Mouse (Mus musculus): ENCODE results near the gene Mllt3. TPM values are rescaled to one million over a fixed set of nuclear protein-coding genes. Genes with fewer than 3 reads are reported as not detected.

Mllt3 gene
- total RNA-seq, 4 experiments from 2014 or later: 46.6 to 65.1 (median 57.3) TPM

DNA sequence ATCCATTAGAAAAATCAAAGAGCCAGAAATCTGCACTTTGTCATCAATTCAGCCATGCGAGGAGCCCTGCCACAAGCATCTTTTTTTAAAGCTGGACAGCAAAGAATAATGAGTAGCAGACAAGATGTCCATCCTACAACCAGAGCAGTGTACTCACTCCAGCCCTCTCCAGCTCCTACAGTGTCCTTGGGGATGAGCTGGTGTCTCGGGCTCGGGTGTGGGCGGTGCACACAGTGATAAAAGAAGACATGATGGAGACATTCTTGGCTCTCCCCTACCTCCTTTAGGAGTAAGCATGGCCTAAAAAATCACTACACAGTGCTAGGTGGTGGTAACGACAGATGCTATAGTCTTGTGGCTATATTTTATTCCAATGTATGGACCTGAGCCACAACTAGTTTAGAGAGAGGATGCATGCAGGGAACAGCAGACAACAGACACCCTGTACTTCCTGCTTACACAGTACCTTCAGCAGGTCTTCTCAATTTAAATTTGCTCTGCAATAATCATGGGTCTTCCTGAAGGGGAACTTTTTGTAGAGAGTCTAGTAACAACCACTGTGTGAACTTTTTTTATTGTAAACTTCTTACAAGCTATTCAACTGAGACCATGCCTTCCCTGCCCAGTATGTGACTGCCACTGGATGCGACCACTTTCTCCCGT, 78.6 kb downstream of the Mllt3 start:
- no peak for DNase-seq (ENCODE audit: low spot score in 2 of 2)

DNA sequence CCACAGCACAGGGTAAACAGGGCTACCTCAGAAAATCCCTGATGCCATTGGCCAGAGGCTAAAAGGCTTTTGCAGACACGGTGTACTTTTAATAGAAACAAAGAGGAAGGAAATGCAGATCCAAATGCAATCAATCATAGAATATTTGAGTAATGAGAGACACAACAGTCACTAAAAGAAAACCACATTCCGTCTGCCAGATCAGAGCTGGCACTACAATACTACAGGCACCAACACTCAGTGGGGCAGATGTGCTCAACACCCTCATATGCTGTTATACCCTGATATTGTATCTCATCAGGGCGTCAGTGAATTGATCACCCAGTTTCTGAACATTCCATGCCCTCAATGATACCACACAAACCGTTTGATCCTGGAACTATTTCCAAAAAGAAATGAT, 79.4 kb downstream of the Mllt3 start:
- no peak for DNase-seq (ENCODE audit: low spot score in 2 of 2)

DNA sequence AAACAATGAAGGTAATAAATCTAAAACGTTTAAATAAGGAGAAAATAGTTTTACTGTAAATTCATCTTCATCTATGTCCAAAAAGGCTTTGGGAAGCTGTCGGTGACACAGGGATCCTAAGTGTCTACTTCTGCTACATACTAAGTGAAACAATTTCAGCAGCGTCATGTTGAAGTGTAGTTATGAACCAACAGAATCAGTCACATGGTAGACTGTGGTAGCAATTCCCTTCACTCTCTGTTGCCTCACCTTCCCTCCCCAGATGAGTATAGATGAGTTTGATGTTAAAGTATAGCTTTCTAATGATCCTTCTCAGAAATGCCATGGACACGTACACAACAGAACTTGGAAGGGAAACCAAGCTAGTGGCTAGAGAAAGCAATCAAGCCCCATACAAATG, 79.9 kb downstream of the Mllt3 start:
- no peak for DNase-seq (ENCODE audit: low spot score in 2 of 2)

DNA sequence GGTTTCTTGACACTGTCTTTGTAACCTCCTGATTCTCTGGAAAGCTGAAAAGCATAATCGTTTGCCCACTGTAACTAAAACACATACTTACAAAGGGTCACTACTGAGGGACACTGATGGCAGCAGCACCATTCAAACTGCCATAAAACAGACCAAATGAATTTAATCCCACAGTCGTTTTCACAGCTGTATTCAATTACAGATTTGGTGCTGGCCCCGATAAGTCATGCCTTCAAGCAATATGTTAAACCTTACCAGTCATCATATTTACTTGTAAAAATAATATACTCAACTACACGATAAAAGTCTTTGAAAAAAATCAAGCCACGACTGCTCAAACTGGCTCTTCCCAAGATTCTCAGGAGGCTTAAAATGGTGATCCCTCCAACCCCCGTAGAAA, 83.7 kb downstream of the Mllt3 start:
- DNase-seq (ENCODE audit: low spot score in 2 of 2): no peak

DNA sequence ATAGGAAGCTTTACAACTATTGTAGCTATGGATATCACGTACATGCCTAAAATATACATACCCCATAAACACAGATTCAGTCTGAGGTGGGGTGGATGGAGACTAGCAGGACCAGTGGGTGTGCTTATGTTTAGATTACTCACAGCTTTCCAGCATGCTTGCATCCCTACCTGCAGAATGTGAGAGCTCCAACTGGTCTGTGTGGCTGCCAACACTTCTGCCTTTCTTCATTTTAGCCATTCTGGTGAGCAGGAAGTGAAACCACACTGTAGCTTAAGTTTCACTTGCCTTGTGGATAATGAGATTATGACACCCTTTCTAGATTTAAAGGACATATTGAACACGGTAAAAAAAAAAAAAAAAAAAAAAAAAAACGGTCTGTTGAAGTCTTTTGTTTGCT, 88.8 kb downstream of the Mllt3 start:
- no peak for DNase-seq (ENCODE audit: low spot score in 2 of 2)

DNA sequence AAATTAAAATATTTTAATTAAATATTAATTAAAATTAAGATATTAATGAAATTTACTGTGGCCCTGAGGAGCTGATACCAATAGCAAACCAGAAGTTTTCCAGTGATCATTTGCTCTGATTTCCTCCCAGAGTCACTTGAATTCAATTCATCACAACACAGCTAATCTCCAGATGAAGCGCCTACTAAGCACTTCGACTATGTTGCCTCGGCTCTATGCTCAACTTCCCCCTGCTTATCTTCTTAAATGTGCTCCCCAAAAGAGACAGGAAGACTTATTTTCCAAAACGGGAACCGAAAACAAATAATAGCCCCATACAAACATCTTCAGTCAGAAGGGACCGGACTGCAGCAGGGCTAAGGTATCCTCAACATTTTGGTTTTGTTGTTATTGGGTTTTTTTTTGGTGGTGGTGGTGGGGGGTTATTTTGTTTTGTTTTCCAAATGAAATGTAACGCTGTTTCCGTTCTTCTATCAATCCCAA, 90.2 kb downstream of the Mllt3 start:
- DNase-seq (ENCODE audit: low spot score in 2 of 2): no peak

DNA sequence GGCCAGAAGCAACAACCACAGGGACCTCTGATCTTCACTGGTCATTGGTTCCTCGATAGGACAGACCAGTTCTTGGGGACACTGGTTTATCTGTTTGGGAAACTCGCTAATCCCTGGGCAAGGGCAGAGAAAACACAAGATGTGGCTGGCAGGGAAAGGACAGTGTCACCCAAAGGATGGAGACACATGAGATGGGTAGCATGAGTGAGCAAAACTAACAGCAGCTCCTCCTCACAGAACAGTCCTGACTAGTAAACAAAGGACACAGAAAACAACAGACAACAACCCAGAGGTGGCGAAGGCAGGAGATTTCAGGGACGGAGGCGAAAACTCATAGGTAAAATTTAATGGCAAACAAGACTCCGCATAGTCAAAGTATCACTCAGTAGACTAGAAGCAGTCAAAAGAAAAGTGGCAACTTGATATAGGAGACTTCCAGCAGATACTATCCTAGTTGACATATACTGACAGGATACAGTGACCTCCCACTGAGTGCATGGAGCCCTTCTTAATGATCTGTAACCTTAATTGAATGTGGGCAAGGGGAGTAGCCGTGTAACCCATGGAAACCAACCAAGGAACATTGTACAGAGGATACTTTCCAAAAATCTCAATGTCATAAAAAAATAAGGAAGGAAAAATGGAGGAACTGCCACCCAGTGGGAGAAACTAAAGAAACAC, 93.5 kb downstream of the Mllt3 start:
- no peak for DNase-seq (ENCODE audit: low spot score in 2 of 2)

DNA sequence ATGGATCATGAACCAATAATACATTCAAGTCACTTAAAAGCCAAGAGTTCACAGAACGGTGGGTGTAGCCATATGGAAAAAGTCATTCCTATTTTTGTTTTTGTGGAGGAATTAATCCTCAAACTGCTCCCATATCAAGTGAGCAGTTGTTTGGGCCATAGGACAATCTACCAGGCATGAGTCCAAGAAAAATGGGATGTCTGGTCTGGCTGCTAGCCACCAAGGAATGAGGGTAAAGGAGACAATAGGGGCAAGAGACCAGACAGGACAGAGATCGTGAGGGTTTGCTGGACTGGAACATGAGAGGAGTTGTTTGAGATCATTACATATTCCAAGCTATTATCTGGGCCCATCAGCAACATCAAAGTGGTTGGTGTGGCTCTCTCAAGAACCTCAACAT, 96.8 kb downstream of the Mllt3 start:
- no peak for DNase-seq (ENCODE audit: low spot score in 2 of 2)

DNA sequence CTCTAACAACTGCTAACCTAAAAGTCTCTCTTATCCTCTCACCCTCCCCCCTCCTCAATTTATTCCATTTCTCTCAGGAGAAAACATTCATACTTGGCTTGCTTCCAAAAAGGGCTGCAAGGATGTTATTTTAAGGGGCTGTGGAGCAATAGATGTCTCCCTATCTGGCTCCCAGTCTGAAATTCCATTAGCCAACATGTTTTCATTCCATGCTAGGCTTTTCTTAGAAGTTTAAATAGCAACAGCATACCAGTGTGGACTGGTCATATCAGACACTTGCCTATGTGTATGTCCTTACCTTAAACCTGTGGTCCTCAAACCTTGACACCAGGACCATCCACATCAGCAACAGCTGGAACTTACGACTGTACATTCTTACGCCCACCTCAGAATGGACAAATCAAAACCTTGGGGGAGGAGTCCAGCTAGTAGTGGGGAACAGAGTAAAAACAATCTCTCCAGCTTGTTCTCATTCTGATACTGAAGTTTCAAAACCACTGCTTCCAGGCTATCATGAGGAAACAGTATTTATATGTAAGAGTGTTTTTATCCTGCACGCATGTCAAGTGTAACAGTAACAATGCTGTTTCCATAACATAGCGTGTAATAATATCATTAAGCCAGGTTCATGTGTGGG, 99.3 kb downstream of the Mllt3 start:
- DNase-seq (ENCODE audit: low spot score in 2 of 2): no peak

DNA sequence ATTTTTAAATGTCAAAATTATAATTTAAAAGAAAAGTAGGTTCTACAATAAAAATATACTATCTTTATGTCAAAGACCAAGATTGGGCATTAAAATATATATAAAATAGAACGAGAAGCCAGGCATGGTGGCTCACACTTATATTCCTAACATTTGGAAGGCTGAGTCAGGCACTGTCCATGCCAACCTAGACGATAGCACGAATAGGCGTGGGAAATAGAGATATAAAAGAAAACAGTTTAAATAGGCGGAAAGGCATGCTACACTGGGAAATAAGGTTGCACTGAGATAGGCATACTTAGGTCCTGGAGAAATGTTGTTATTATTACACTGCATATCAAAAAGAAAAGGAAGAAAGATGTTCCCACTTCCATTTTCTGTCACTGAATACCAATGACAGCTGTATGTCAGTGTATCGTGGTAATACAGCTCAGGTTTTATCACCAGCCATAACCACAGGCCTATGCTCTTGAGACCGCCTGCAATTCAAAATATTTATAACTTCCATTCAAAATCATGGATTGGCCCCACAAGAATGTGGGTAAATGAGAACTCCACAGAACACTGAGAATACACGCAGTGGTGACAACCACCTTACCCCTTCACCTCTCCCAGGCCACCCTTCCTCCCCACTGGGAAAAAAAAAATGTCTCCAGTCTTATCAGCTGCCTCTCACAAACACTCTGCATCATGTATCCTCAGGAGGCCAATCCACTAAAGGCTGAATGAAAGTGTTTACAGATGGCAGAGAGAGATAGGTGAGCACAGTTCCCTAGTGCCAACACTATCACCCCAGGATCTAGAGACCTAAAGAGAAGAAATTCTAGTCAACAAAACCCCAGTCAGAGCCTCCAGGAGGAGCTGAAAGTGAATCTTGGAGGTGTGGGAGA, 102.6 kb downstream of the Mllt3 start:
- DNase-seq (ENCODE audit: low spot score in 2 of 2): no peak

DNA sequence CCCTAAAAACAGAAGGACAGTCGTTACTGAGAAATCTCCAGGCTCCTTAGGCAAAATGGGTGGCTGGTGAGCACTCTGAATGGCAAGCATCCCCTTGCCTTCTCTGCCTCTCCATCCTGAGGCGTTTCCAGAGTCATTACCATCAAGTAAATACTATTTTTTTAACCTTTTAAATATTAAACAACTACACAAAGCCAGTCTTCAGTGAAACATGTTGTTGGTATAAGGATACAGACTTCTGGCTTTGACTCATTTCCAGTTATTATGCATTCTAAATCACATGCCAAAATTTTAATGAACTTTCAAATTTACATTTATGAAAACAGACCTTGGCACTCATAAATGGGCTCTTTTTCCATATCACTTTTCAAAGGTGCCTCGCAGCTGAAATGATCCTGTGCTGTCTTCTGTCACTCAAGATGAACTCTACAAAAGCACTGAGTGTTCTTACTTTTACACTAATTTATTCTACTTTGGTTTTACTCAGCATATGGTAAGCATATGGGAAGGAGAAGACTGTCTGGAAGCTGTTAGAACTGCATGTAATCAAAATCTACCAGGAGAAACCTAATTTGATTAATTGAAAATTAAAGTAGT, 104.5 kb downstream of the Mllt3 start:
- DNase-seq (ENCODE audit: low spot score in 2 of 2): no peak

DNA sequence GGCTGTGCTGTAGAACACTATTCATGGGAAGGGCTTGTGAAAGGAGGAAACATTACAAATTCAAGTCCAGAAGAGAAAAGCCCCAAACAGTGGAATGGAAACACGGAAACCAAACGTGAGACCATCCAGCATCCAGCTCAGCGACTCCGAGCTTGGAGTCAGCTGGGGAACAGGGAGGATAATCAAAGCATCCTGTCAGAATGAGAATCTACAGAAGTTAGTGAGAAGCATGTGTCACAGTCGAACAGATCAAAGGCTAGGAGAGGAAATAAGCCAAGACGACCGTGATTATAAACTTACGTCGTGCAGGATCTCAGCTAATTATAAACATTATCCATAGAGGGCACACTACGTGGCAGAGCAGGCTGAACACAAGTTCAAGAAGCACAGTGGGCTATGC, 105.8 kb downstream of the Mllt3 start:
- DNase-seq (ENCODE audit: low spot score in 2 of 2): no peak

DNA sequence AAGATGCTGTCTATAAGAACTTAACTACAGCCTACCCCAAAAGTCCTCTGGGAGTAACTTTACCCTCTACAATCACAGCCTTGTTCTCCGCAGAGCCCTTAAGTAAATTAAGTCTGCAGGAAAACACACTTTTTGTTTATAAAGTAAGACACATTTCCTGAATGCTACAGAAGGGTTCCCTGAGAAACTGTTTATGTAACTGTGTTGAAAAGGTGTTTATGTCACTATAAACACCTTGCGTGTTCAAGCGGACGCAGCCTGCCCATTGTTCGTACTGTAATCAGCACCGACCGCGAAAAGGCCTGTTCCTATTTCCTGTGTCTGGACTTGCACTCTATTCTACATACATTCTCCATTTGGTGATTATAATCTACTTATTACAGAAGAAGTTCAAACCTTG, 112.5 kb downstream of the Mllt3 start:
- no peak for DNase-seq (ENCODE audit: low spot score in 2 of 2)

DNA sequence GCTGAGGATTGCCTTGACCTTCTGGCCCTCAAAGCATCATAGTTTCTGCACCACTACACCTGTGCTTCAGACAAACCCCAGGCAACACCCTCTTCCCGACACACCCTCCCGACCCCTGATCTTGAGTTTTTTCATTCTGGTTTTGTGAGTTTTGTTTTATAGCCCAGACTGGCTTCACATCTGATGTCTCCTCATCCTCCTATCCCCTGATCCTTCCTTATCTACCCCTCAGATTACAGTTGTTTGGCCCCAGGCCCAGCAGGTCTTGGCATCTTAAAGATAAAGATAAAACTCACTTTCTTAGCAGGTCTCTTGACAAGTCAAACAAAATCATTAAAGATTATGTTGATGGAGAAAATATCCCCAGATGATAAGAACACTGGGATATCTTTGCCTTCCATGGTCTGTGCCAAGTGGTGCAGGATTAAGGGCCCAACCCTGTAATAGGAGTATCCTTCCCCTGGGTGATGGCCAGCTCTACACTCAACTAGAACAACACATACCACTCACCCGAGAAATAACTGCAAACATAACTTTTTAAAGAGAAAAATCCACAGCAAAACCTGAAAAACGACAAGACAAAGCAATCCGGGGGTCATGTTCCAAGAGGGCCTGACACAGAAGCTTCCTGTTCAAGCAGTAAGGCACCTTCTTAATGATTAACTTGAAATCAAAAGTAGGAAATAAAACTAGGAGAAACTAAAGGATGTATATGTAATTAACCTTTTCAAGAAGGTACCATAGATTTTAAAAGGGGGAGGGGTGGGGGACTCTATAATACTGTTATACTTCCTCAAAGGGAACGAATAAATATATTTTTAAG, 121.8 kb downstream of the Mllt3 start:
- DNase-seq (ENCODE audit: low spot score in 2 of 2): no peak

DNA sequence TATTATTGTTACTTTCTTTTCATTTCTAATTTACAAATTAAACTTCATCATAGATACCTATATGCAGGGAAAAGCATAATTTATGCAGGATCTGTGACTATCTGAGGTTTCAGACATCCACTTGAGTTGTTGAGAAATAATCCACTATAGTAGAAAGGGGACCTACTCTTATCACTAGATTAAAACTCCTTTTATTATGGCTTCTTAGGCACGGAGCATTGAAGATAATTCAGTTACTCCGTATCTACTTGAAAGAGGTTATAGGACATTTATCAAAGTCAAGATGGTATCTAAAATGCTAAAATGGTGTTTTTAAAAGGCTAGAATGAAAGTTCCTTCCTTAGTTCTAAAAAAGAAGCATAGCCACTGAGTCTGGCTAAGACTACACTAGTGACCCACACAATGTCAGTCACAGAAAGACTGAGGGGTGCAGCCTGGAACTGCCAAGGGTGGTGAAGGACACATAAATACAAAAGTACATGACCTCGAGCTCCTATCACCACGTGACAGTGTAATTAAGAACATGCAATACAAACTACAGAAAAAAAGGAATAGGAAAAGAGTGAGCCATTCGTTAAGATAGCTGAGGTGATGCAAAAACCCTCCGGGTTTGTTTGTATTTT, 127.9 kb downstream of the Mllt3 start:
- DNase-seq (ENCODE audit: low spot score in 2 of 2): no peak

DNA sequence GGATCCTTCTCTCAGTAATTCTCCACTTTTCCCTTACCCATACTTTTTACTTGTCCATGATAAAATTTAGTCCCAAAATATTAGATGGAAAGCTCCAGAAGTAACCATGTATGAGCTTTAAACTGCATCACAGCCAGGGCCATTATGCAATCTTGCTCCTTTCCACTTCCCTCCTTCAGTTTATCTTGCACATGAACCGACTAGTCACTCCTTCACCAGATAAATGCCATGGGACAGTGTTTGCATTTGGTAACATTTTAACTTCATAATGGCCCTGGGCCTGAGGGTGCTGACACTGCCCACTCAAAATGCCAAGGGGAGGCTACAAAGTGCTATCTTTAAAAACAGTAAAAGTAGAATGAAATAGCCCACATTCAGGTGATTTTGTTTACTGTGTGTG, 128.4 kb downstream of the Mllt3 start:
- no peak for DNase-seq (ENCODE audit: low spot score in 2 of 2)

DNA sequence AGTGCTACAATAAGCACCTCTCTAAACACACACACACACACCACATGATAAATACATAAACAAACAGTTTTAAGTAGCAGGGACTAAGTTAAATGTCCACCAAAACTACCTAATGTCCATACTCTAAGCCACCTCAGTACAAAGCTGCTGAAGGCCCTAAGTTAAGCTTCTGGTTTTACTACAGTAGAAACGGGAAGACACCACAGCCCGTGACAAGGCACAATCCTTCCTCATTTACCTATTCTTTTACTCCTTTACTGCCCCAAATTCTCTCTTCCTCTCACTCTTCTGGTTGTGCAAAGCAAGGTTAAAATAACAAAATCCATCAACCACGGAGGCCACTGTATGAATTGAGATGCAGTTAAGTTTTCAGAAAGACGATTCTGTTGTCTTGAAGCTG, 130.6 kb downstream of the Mllt3 start:
- no peak for DNase-seq (ENCODE audit: low spot score in 2 of 2)

DNA sequence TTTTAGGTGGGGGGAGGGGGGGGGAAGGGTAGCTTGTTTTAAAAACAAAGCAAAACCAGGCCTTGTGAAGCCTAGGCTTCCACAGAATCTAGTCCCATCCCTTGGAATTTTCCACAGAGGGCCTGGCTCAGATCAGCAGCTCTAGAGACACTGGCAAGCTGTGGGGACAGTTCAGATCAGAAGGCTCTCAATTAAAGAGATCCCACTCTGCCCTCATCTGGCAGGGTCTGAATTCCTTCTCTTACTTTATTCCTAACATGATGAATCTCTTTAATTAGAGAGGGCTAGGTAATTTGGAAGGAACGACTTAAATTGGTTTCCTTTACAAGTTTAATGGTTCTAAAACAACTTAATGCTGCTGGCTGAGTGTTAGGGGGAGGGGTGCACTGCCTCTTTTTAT, 132.0 kb downstream of the Mllt3 start:
- DNase-seq (ENCODE audit: low spot score in 2 of 2): no peak

DNA sequence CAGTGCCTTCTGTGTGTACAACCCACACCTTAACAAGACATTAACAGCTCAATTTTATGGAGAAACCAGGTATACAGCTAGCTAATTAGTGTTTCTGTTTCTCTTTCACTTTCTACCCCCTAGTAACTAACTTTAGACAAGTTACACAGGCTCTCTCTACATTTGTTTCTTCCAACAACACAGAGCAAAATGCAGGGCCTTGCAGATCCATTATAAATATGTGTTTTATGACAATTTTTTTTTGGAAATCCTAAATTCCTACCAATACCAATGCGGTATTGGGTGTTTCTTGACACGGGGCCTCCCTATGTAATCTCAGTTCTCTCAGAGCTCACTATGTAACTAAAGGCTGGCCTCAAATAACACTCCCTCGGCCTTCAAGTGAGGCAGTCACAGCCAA, 139.7 kb downstream of the Mllt3 start:
- DNase-seq (ENCODE audit: low spot score in 2 of 2): no peak

DNA sequence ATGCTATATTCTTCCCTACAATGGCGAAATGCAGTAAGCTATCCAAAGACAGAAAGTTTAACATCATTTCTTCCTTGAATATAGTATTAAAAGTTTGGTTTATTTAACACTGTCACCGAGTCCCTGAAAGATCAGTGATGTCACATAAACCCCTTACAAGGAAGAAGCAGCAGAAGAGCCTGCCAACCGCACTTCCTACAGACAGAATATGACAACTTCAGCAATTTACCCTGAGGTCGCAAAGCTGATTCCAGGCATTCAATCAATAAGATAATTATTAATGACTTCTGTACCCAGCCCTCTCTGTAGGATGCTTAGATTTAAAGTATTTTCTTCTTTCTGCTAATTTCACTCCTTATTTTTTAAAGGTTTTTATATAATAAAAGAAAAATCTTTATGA, 140.2 kb downstream of the Mllt3 start:
- DNase-seq (ENCODE audit: low spot score in 2 of 2): no peak

Measured in layer of hippocampus, adult 8-10 months (tissue).